Mouse (Mus musculus) kidney, adult 2 months (tissue): ENCODE measurements around the gene Crisp4. TPM values are rescaled to one million over a fixed set of nuclear protein-coding genes. Genes with fewer than 3 reads are reported as not detected.

Source experiments
- DNase-seq: peaks from one replicate; pipeline ENCODE4 v3.0.0; 2021
- H3K27ac ChIP-seq: fragments of 200-500 bp; 2 replicates; pipeline ENCODE4 v1.5.1; 2012; ENCODE audit warnings: low read depth, low read length, control low read depth, inconsistent platforms; ENCODE audit not compliant: insufficient read depth
- H3K27me3 ChIP-seq: fragments of 200-500 bp; replicated peaks from 2 replicates; pipeline ENCODE4 v1.6.1; 2012; ENCODE audit warnings: mild to moderate bottlenecking, moderate library complexity, low read length, inconsistent platforms; ENCODE audit not compliant: control insufficient read depth, insufficient read depth
- H3K36me3 ChIP-seq: fragments of 200-500 bp; 2 replicates; pipeline ENCODE4 v1.6.1; 2012; ENCODE audit warnings: mild to moderate bottlenecking, moderate library complexity, low read length, inconsistent platforms; ENCODE audit not compliant: control insufficient read depth, insufficient read depth
- H3K4me1 ChIP-seq: fragments of 200-500 bp; 2 replicates; pipeline ENCODE4 v1.6.1; 2011; ENCODE audit warnings: low read length; ENCODE audit not compliant: control insufficient read depth, insufficient read depth
- H3K4me3 ChIP-seq: fragments of 200-500 bp; 2 replicates; pipeline ENCODE4 v1.5.1; 2011; ENCODE audit warnings: mild to moderate bottlenecking, low read depth, low read length, control low read depth; ENCODE audit not compliant: insufficient read depth
- CTCF ChIP-seq: fragments of 200-500 bp; conservative IDR thresholded peaks from 2 replicates; pipeline ENCODE4 v1.5.1; 2011; ENCODE audit warnings: low read depth, mild to moderate bottlenecking, control low read depth, low read length, moderate library complexity, mixed read lengths; ENCODE audit not compliant: insufficient read depth, insufficient read length
- POLR2A ChIP-seq: fragments of 200-500 bp; IDR thresholded peaks from one replicate; pipeline ENCODE4 v1.6.1; 2011; ENCODE audit warnings: low read depth, low read length, control low read depth
- WGBS: fragments of 180-500 bp; shearing (Covaris S2); methylation state at CpG from one replicate; pipeline ENCODE4 v1.1.7; 2018; 5-methylcytosine and 5-hydroxymethylcytosine counted together
- polyA plus RNA-seq: library from polyadenylated mRNA; depleted of rRNA; stranded (reverse); fragments of >200 nt; gene quantifications from 2 replicates; pipeline ENCODE4 v1.2.3, GENCODE M21; 2012; rRNA removed

Crisp4 gene
- polyA plus RNA-seq: not detected in 2 replicates

- Histone ChIP-seq H3K27ac (no peak within 1 kb of the TSS), H3K4me3 (no peak within 1 kb of the TSS), H3K27me3 (no peaks in the 10 kb centered on the region), H3K36me3 (no peaks in the 10 kb centered on the region), H3K4me1 (no peaks in the 10 kb centered on the region)
- no peak for TF ChIP-seq POLR2A
- TF ChIP-seq CTCF: no peak
- DNase-seq: no peak
- 59% methylated on average over 3 of the region's 3 CpGs for WGBS
Observed at GRCm38 (mm10) chr1:18145802-18146201, at the start of gene Crisp4. Gene Crisp4, minus strand, starts transcription at chr1:18145902.

DNA sequence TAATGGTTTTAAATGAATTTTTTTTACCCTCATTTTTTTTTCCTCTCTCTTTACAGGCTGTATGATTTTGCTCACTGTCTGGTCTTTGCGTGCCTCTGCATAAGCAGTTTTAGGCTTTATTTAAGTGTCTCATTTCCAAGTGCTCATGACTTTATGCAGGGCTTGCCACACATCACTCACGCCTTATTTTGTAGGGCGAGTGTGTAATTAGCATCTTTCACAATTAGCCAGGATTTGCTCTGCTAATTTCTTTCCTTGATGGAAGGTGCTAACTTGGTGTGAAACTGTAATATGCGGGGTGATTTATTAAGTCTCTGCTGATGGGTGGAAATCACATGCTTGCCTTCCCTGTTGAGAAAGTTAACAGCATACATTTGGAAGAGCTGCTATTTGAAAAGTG is 46.0 kb upstream of the Crisp4 start:
- TF ChIP-seq CTCF (no peak), POLR2A (no peak)
- DNase-seq: no peak
- H3K27me3 ChIP-seq: no peaks in the 10 kb centered on the region
- no peak overlapping the region for H3K27ac ChIP-seq
- 32% methylated on average over 4 of the region's 4 CpGs for WGBS
- H3K4me1 ChIP-seq: no peaks in the 10 kb centered on the region
- H3K4me3 ChIP-seq: no peak overlapping the region
- no peaks in the 10 kb centered on the region for H3K36me3 ChIP-seq

DNA sequence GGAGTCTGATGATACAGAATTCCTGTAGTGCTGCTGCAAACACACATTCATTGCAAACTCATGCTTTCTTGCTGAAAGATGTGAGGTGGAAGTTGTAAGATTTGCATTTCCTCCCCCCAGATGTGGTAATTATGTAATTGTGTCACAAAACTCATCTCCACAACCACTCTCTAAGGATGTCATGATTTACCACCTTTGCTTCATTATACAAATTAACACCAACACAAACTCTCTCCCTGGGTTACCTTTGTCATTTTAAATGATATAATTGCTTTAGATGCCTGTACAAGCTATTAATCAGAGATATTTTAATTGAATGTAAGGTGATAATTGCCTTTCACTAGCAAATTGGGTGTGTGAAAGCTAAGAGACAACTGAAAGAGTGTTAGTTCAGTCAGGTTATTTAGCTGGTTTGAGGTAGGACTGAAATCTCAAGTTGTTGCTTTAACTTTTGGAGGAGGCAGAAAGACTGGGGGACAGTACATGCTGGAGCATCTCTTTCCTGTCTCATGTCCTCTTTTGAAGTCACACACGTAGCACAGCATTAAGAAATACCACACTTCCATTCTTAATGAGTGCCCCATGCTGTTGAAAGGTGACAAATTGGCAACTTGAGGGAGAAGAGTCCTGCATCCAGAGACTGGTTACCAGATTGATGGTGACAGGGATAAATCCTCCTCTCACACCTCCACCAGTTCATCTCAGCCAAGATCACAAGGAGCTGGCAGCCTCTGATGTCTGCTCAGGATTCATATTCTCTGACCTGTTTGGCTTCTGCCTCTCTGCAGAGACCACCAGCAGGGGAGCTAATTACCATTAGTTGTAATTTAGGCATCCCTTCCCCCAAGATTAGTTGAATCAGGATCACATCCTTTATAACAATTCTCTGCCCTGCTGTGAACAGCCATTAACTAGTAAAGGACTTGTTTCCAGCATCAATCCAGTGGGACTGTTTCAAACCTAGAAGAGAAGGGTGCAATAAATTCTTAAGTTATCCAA is 45.3 kb upstream of the Crisp4 start:
- DNase-seq: no peak
- TF ChIP-seq CTCF: no peak
- no peak for TF ChIP-seq POLR2A
- H3K27ac ChIP-seq: no peak overlapping the region
- no peaks in the 10 kb centered on the region for H3K27me3 ChIP-seq
- 5% methylated on average over 1 of the region's 1 CpGs for WGBS
- no peaks in the 10 kb centered on the region for H3K4me1 ChIP-seq
- H3K4me3 ChIP-seq: no peak overlapping the region
- no peaks in the 10 kb centered on the region for H3K36me3 ChIP-seq

- Histone ChIP-seq H3K27me3 (no peaks in the 10 kb centered on the region), H3K36me3 (no peaks in the 10 kb centered on the region), H3K4me1 (no peaks in the 10 kb centered on the region), H3K4me3 (no peak overlapping the region), H3K27ac (no peak overlapping the region)
- WGBS: 84% methylated on average over 3 of the region's 3 CpGs
- DNase-seq: no peak
- TF ChIP-seq POLR2A (no peak), CTCF (no peak)
Observed at GRCm38 (mm10) chr1:18181167-18181566, 35.5 kb upstream of the Crisp4 start.

- no peak overlapping the region for H3K4me3 ChIP-seq
- no peak for DNase-seq
- no peaks in the 10 kb centered on the region for H3K27me3 ChIP-seq
- no peaks in the 10 kb centered on the region for H3K4me1 ChIP-seq
- no peaks in the 10 kb centered on the region for H3K36me3 ChIP-seq
- no peak for TF ChIP-seq POLR2A
- no peak for TF ChIP-seq CTCF
- 58% methylated on average over 4 of the region's 4 CpGs for WGBS
- no peak overlapping the region for H3K27ac ChIP-seq
Observed at GRCm38 (mm10) chr1:18170573-18170972, 24.9 kb upstream of the Crisp4 start.

DNA sequence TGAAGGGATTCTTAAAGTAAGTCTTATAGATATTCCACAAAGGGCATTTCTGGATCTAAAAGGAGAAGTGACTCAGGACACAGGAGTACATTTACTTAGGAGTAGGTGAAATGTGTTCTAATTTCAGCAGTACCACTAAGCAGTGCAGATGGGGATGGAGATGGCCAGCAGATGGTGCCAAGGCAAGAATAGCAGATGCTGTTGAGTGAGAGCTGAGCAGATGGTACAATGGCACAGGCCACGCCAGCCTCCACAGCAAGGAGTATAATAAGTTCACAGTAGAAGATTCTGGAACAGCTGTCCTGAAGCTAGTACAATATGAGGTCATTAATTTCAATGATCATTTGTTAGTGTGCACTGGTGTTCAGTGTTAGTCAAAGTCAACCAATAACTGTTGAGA is 22.6 kb upstream of the Crisp4 start:
- TF ChIP-seq CTCF (no peak), POLR2A (no peak)

DNA sequence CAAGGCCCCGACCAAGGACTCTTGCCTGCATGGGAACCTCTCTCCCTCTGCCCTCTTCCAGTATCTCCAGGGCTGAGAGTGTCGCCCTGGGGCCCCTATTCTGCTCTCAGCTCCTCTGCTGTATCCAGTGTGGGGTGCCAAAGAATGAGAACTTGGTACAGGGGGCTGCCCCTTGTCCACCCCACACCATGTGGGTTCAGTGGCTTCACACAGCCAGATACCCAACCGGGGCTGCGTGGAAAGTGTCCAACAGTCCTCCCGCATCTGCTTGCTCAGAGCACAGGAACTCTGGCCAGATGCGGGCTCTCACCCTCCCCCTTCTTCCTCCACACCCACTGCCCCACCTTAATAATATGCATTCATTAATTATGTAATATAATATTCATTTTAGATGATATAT is 13.4 kb upstream of the Crisp4 start:
- Histone ChIP-seq H3K4me1 (no peaks in the 10 kb centered on the region), H3K27me3 (no peaks in the 10 kb centered on the region), H3K36me3 (no peaks in the 10 kb centered on the region), H3K4me3 (no peak overlapping the region), H3K27ac (no peak overlapping the region)
- 75% methylated on average over 6 of the region's 6 CpGs for WGBS
- no peak for TF ChIP-seq POLR2A
- TF ChIP-seq CTCF: no peak
- DNase-seq: no peak

More for the DNA sequence above, 22.6 kb upstream of the Crisp4 start:
- Histone ChIP-seq H3K4me1 (no peaks in the 10 kb centered on the region), H3K36me3 (no peaks in the 10 kb centered on the region), H3K4me3 (no peak overlapping the region), H3K27me3 (no peaks in the 10 kb centered on the region), H3K27ac (no peak overlapping the region)
- WGBS: 70% methylated on average over 1 of the region's 1 CpGs
- DNase-seq: no peak
